Mouse (Mus musculus): ENCODE measurements around the gene Ccnf. TPM values are rescaled to one million over a fixed set of nuclear protein-coding genes. Genes with fewer than 3 reads are reported as not detected.

Ccnf gene
- polyA plus RNA-seq, 1 experiment from 2014 or later = 71.5 TPM

DNA sequence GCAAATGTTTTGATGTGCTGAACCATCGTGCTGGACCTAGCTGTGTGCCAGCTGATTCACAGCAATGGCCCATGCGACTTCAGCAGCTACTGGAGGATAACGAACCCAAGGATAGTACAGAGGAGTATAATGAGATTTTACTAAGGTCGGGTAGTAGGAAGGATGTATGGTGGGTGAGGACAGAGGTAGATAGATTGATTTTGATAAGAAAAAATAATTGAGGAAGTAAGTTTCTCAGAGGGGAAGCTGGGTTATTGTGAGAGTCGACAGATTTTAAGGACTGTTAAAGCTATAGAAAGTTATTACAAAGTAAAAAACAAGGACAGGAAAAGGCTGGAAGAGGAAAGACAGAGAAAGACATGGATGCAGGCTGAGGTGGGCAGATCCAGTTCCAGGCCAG lies 8.4 kb upstream of the Ccnf start:
- no peak overlapping the region for H3K4me2 ChIP-seq

GRCm38 (mm10) chr17:24258981-24259380 lies 7.7 kb upstream of the Ccnf start:
- Histone ChIP-seq H3K4me1 (replicated peaks) (0 out of 2 replicates have a peak, but pooled peaks cover 7% of the 10 kb centered on the region), H3K27ac (replicated peaks) (no peak overlapping the region), H3K9me3 (replicated peaks) (no peaks in the 10 kb centered on the region), H3K4me2 (no peak overlapping the region), H3K27me3 (no peaks in the 10 kb centered on the region; the same call in 1 of the 2 replicates), H3K4me3 (replicated peaks) (no peak overlapping the region), H3K9ac (no peak overlapping the region), H3K36me3 (replicated peaks) (no peaks in the 10 kb centered on the region)
- no peak for ATAC-seq (ENCODE audit: insufficient read depth)
- WGBS (ENCODE audit: insufficient replicate concordance) = 51% methylated on average over 4 of the region's 4 CpGs

More for the DNA sequence above, 8.4 kb upstream of the Ccnf start:
- H3K4me1 ChIP-seq (replicated peaks) = 0 out of 2 replicates have a peak, but pooled peaks cover 7% of the 10 kb centered on the region
- H3K27me3 ChIP-seq = no peaks in the 10 kb centered on the region; the same call in 1 of the 2 replicates
- no peak overlapping the region for H3K4me3 ChIP-seq (replicated peaks)
- no peak overlapping the region for H3K9ac ChIP-seq
- no peak overlapping the region for H3K27ac ChIP-seq (replicated peaks)
- no peaks in the 10 kb centered on the region for H3K36me3 ChIP-seq (replicated peaks)
- no peaks in the 10 kb centered on the region for H3K9me3 ChIP-seq (replicated peaks)
- 19% methylated on average over 5 of the region's 5 CpGs for WGBS (ENCODE audit: insufficient replicate concordance)
- no peak for ATAC-seq (ENCODE audit: insufficient read depth)

- no peaks in the 10 kb centered on the region for H3K9me3 ChIP-seq (replicated peaks)
- no peaks in the 10 kb centered on the region for H3K27me3 ChIP-seq
- H3K27ac ChIP-seq (replicated peaks) = peak overlapping the region; percentile 94
- H3K4me2 ChIP-seq = peak overlapping the region; percentile 90
- H3K4me3 ChIP-seq (replicated peaks) = peak overlapping the region; percentile 84
- ATAC-seq (ENCODE audit: insufficient read depth) = no peak
- H3K4me1 ChIP-seq (replicated peaks) = peaks cover 43% of the 10 kb centered on the region
- 84% methylated on average over 2 of the region's 2 CpGs for WGBS (ENCODE audit: insufficient replicate concordance)
- peaks cover 27% of the 10 kb centered on the region for H3K36me3 ChIP-seq (replicated peaks)
- peak overlapping the region; percentile 87 for H3K9ac ChIP-seq
These were observed 1.0 kb upstream of the Ccnf start for GRCm38 (mm10) chr17:24252329-24252728.

DNA sequence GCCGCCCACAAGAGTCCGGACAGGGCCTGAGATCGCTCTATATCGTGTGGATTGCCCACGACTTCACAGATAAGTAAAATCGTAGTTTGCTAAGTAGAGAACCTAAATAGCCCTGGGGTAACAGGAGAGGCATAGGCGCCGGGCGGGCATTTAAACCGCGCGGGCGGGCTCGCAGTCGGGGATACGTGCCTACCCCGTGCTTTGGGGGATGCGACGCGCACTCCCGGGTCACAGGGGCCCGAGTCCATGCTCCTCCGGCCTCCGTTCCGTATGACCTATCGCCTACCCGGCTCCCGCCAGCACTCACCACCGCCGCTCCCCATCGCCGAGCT lies 330 bp downstream of the Ccnf start:
- peaks cover 48% of the 10 kb centered on the region for H3K4me1 ChIP-seq (replicated peaks)
- peak overlapping the region; percentile 80 for H3K4me2 ChIP-seq
- no peak; the same call in 1 of the 2 replicates for ATAC-seq (ENCODE audit: insufficient read depth)
- no peaks in the 10 kb centered on the region for H3K27me3 ChIP-seq
- peak overlapping the region; percentile 84 for H3K9ac ChIP-seq
- peak overlapping the region; percentile 85 for H3K27ac ChIP-seq (replicated peaks)
- no peaks in the 10 kb centered on the region for H3K9me3 ChIP-seq (replicated peaks)
- peak overlapping the region; percentile 84 for H3K4me3 ChIP-seq (replicated peaks)
- H3K36me3 ChIP-seq (replicated peaks) = peaks cover 40% of the 10 kb centered on the region
- under 1% methylated on average over 32 of the region's 32 CpGs for WGBS (ENCODE audit: insufficient replicate concordance)

- Histone ChIP-seq H3K4me1 (replicated peaks) (peaks cover 48% of the 10 kb centered on the region), H3K9ac (no peak overlapping the region), H3K4me2 (peak overlapping the region; percentile 80), H3K27me3 (no peaks in the 10 kb centered on the region), H3K9me3 (replicated peaks) (0 out of 2 replicates have a peak, but pooled peaks cover 3% of the 10 kb centered on the region), H3K4me3 (replicated peaks) (peak overlapping the region; percentile 84; the same call in 1 of the 2 replicates), H3K27ac (replicated peaks) (no peak overlapping the region), H3K36me3 (replicated peaks) (peaks cover 58% of the 10 kb centered on the region)
- WGBS (ENCODE audit: insufficient replicate concordance) = 91% methylated on average over 2 of the region's 2 CpGs
- no peak for ATAC-seq (ENCODE audit: insufficient read depth)
These were observed 2.6 kb downstream of the Ccnf start for GRCm38 (mm10) chr17:24248641-24249040.

GRCm38 (mm10) chr17:24244061-24244460 lies 7.2 kb downstream of the Ccnf start:
- no peak overlapping the region for H3K4me3 ChIP-seq (replicated peaks)
- H3K4me2 ChIP-seq = no peak overlapping the region
- peaks cover 20% of the 10 kb centered on the region for H3K4me1 ChIP-seq (replicated peaks)
- no peak for ATAC-seq (ENCODE audit: insufficient read depth)
- no peak overlapping the region for H3K27ac ChIP-seq (replicated peaks)
- no peak overlapping the region for H3K9ac ChIP-seq
- peaks cover 95% of the 10 kb centered on the region for H3K36me3 ChIP-seq (replicated peaks)
- WGBS (ENCODE audit: insufficient replicate concordance) = 96% methylated on average over 8 of the region's 8 CpGs
- 0 out of 2 replicates have a peak, but pooled peaks cover 3% of the 10 kb centered on the region for H3K9me3 ChIP-seq (replicated peaks)
- no peaks in the 10 kb centered on the region for H3K27me3 ChIP-seq

- no peak for ATAC-seq (ENCODE audit: insufficient read depth)
These were observed 7.8 kb downstream of the Ccnf start for GRCm38 (mm10) chr17:24243311-24243969.

DNA sequence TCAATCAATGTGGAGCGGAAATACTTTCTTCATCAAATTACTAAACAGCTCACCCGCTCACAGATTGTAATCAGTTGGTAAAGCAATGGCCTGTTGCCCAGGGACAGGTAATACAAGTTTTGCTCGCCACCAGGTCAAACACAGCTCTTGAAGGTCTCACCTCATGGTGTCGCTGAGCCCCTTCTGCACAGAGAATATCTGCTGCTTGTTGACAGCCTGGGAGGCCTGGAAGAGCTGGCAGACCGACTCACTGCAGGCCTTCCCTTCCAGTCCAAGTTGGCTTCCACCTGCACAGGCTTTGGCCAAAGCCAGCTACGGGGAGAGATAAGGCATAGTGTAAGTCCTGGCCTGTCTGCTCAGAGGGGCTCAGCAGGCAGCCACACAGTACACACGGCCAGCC lies 14.4 kb downstream of the Ccnf start:
- no peak overlapping the region for H3K4me2 ChIP-seq
- H3K9ac ChIP-seq = no peak overlapping the region
- H3K4me1 ChIP-seq (replicated peaks) = no peaks in the 10 kb centered on the region
- no peaks in the 10 kb centered on the region for H3K27me3 ChIP-seq
- no peak overlapping the region for H3K27ac ChIP-seq (replicated peaks)
- WGBS (ENCODE audit: insufficient replicate concordance) = 93% methylated on average over 7 of the region's 7 CpGs
- H3K4me3 ChIP-seq (replicated peaks) = no peak overlapping the region
- ATAC-seq (ENCODE audit: insufficient read depth) = no peak
- H3K36me3 ChIP-seq (replicated peaks) = peaks cover 100% of the 10 kb centered on the region
- H3K9me3 ChIP-seq (replicated peaks) = no peaks in the 10 kb centered on the region

More at GRCm38 (mm10) chr17:24243311-24243969, 7.8 kb downstream of the Ccnf start:
- peaks cover 13% of the 10 kb centered on the region for H3K4me1 ChIP-seq (replicated peaks)
- no peak overlapping the region for H3K4me2 ChIP-seq
- H3K27me3 ChIP-seq = no peaks in the 10 kb centered on the region
- H3K9ac ChIP-seq = no peak overlapping the region
- peaks cover 95% of the 10 kb centered on the region for H3K36me3 ChIP-seq (replicated peaks)
- H3K9me3 ChIP-seq (replicated peaks) = 0 out of 2 replicates have a peak, but pooled peaks cover 3% of the 10 kb centered on the region
- H3K4me3 ChIP-seq (replicated peaks) = no peak overlapping the region
- no peak overlapping the region for H3K27ac ChIP-seq (replicated peaks)
- WGBS (ENCODE audit: insufficient replicate concordance) = 82% methylated on average over 4 of the region's 4 CpGs

GRCm38 (mm10) chr17:24236479-24236878 lies 14.8 kb downstream of the Ccnf start:
- Histone ChIP-seq H3K4me1 (replicated peaks) (no peaks in the 10 kb centered on the region), H3K27ac (replicated peaks) (no peak overlapping the region), H3K4me3 (replicated peaks) (no peak overlapping the region), H3K9me3 (replicated peaks) (no peaks in the 10 kb centered on the region), H3K36me3 (replicated peaks) (peaks cover 100% of the 10 kb centered on the region), H3K4me2 (no peak overlapping the region), H3K9ac (no peak overlapping the region), H3K27me3 (no peaks in the 10 kb centered on the region)
- no peak for ATAC-seq (ENCODE audit: insufficient read depth)
- 96% methylated on average over 1 of the region's 1 CpGs for WGBS (ENCODE audit: insufficient replicate concordance)

DNA sequence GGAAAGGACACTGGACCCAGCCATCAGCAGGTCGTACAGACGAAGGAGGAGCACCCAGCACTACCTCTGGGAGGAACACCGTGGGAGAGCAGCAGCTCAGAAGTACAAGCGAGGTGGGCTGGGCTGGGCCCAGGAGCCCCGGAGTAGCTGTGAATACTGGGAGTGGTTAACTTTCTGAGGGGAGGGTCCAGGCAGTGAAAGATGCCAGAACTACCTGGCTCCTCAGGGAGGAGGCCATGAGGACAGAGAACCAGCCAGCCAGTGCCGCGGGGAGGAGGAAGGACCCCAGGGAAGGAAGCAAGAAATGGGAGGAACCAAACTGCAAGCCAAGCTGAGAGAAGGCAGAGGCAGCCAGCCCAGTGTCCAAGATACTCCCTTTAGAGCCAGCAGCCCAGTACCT lies 23.3 kb downstream of the Ccnf start:
- H3K9me3 ChIP-seq (replicated peaks) = no peaks in the 10 kb centered on the region
- H3K4me3 ChIP-seq (replicated peaks) = no peak overlapping the region
- peaks cover 100% of the 10 kb centered on the region for H3K36me3 ChIP-seq (replicated peaks)
- no peak for ATAC-seq (ENCODE audit: insufficient read depth)
- 81% methylated on average over 7 of the region's 7 CpGs for WGBS (ENCODE audit: insufficient replicate concordance)
- H3K4me1 ChIP-seq (replicated peaks) = peaks cover 52% of the 10 kb centered on the region
- H3K9ac ChIP-seq = no peak overlapping the region
- H3K27me3 ChIP-seq = no peaks in the 10 kb centered on the region
- H3K4me2 ChIP-seq = no peak overlapping the region
- H3K27ac ChIP-seq (replicated peaks) = peak overlapping the region; percentile 91

- peak overlapping the region; percentile 33; the same call in 1 of the 2 replicates for H3K9ac ChIP-seq
- H3K27me3 ChIP-seq = no peaks in the 10 kb centered on the region
- no peak for ATAC-seq (ENCODE audit: insufficient read depth)
- H3K36me3 ChIP-seq (replicated peaks) = peaks cover 100% of the 10 kb centered on the region
- WGBS (ENCODE audit: insufficient replicate concordance) = 83% methylated on average over 8 of the region's 8 CpGs
- peak overlapping the region; percentile 10 for H3K4me3 ChIP-seq (replicated peaks)
- peak overlapping the region; percentile 47 for H3K4me2 ChIP-seq
- peaks cover 62% of the 10 kb centered on the region for H3K4me1 ChIP-seq (replicated peaks)
- no peaks in the 10 kb centered on the region for H3K9me3 ChIP-seq (replicated peaks)
- peak overlapping the region; percentile 91 for H3K27ac ChIP-seq (replicated peaks)
These were observed 24.6 kb downstream of the Ccnf start for GRCm38 (mm10) chr17:24226721-24227120.
